8 mouse cellular contexts compared by ENCODE assay signal in the genomic region with DNA sequence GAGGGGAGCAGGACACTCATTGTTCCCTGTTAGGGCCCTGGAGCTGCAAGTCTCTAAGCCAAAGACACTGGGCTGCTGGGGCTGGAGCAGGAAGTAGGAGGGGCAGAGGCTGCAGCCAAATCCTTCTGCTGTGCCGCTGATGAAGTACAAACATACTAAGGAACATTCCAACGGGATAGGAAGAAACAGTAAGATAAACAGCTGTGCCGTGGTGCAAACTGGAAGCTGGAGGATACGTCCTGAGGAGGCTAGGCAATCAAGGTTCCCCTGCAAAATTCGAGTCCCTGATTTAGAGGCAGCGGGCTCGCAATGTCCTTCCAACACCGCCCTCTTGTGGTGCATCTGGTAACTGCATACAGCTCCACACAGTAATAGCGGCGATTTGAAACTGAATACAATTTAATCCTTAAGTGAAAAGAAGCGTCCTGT. TPM values are rescaled to one million over a fixed set of nuclear protein-coding genes. Genes with fewer than 3 reads are reported as not detected.
DNase-seq lines count a peak whose midpoint lies in the region; ATAC-seq and TF ChIP-seq lines count a peak whose summit lies in the region.

No protein-coding gene starts in this region.

- peak overlapping the region; percentile 22 for H3K4me3 ChIP-seq in forebrain, embryonic 12.5 days (replicated peaks)
- H3K4me3 ChIP-seq in heart, postnatal 0 days (ENCODE audit: low read depth, low read length), result peak overlapping the region; percentile 10; the same call in 1 of the 2 replicates
- no peak overlapping the region for H3K4me3 ChIP-seq in liver, embryonic 16.5 days (ENCODE audit: low read depth, low read length)
- peak overlapping the region; percentile 21 for H3K4me3 ChIP-seq in neural tube, embryonic 15.5 days (replicated peaks)

- H3K36me3 ChIP-seq in forebrain, embryonic 12.5 days (replicated peaks), result no peaks in the 10 kb centered on the region
- no peaks in the 10 kb centered on the region for H3K36me3 ChIP-seq in heart, postnatal 0 days (replicated peaks; ENCODE audit: control insufficient read depth, insufficient read depth, low read length)
- H3K36me3 ChIP-seq in liver, embryonic 16.5 days (ENCODE audit: control insufficient read depth, insufficient read depth), result no peaks in the 10 kb centered on the region
- H3K36me3 ChIP-seq in neural tube, embryonic 15.5 days, result no peaks in the 10 kb centered on the region

- no peak for TF ChIP-seq EP300 in heart, postnatal 0 days (IDR thresholded peaks at IDR 0.05; ENCODE audit: low read depth)

- H3K4me1 ChIP-seq in forebrain, embryonic 12.5 days, result peaks cover 5% of the 10 kb centered on the region; the same call in 1 of the 2 replicates
- no peaks in the 10 kb centered on the region for H3K4me1 ChIP-seq in heart, postnatal 0 days (ENCODE audit: control insufficient read depth, insufficient read depth)
- no peaks in the 10 kb centered on the region for H3K4me1 ChIP-seq in liver, embryonic 16.5 days (ENCODE audit: control insufficient read depth, low read depth, low read length)
- peaks cover 5% of the 10 kb centered on the region; the same call in 1 of the 2 replicates for H3K4me1 ChIP-seq in neural tube, embryonic 15.5 days

- H3K9ac ChIP-seq in forebrain, embryonic 12.5 days, result no peak overlapping the region
- H3K9ac ChIP-seq in heart, postnatal 0 days (replicated peaks; ENCODE audit: low read depth, low read length), result no peak overlapping the region
- H3K9ac ChIP-seq in liver, embryonic 16.5 days (ENCODE audit: low read depth, low read length), result no peak overlapping the region
- peak overlapping the region; percentile 42; the same call in 1 of the 2 replicates for H3K9ac ChIP-seq in neural tube, embryonic 15.5 days (replicated peaks)

- no peak overlapping the region for H3K27ac ChIP-seq in forebrain, embryonic 12.5 days
- H3K27ac ChIP-seq in heart, postnatal 0 days (ENCODE audit: low read depth), result peak overlapping the region; percentile 38; the same call in 1 of the 2 replicates
- H3K27ac ChIP-seq in liver, embryonic 16.5 days (ENCODE audit: low read length), result no peak overlapping the region
- no peak overlapping the region for H3K27ac ChIP-seq in neural tube, embryonic 15.5 days (replicated peaks)

- H3K27me3 ChIP-seq in forebrain, embryonic 12.5 days, result peaks cover 37% of the 10 kb centered on the region
- 0 out of 2 replicates have a peak, but pooled peaks cover 3% of the 10 kb centered on the region for H3K27me3 ChIP-seq in heart, postnatal 0 days (ENCODE audit: control insufficient read depth, insufficient read depth, low read length)
- no peaks in the 10 kb centered on the region for H3K27me3 ChIP-seq in liver, embryonic 16.5 days (ENCODE audit: control insufficient read depth, insufficient read depth, low read depth, low read length)
- peaks cover 13% of the 10 kb centered on the region for H3K27me3 ChIP-seq in neural tube, embryonic 15.5 days (replicated peaks)

- WGBS in forebrain, embryonic 12.5 days, result 0% methylated on average over 11 of the region's 11 CpGs
- WGBS in heart, postnatal 0 days, result 1% methylated on average over 11 of the region's 11 CpGs
- 2% methylated on average over 11 of the region's 11 CpGs for WGBS in liver, embryonic 16.5 days (ENCODE audit: insufficient replicate concordance)
- under 1% methylated on average over 11 of the region's 11 CpGs for WGBS in neural tube, embryonic 15.5 days

- TF ChIP-seq CTCF in heart, postnatal 0 days (IDR thresholded peaks at IDR 0.05; ENCODE audit: low read depth), result peak; percentile 97

- peak; percentile 64; the same call in 1 of the 2 replicates for ATAC-seq in forebrain, embryonic 12.5 days (ENCODE audit: low FRiP score)
- peak; percentile 81 for ATAC-seq in heart, postnatal 0 days (ENCODE audit: insufficient read depth, low read depth)
- no peak for ATAC-seq in liver, embryonic 16.5 days (ENCODE audit: low read depth)
- ATAC-seq in neural tube, embryonic 15.5 days (ENCODE audit: low FRiP score), result peak; percentile 61; the same call in 1 of the 2 replicates

- H3K9me3 ChIP-seq in forebrain, embryonic 12.5 days, result no peaks in the 10 kb centered on the region
- no peaks in the 10 kb centered on the region for H3K9me3 ChIP-seq in heart, postnatal 0 days (replicated peaks; ENCODE audit: control insufficient read depth, low read length)
- no peaks in the 10 kb centered on the region for H3K9me3 ChIP-seq in liver, embryonic 16.5 days (replicated peaks; ENCODE audit: control insufficient read depth, low read length)
- no peaks in the 10 kb centered on the region for H3K9me3 ChIP-seq in neural tube, embryonic 15.5 days (replicated peaks)

- peak; percentile 53 to 60 for DNase-seq in CD8-positive naive resting alpha-beta T cell, adult 2 months (ENCODE audit: low read depth in 2 of 2, low spot score in 2 of 2)
- peak; percentile 61 for DNase-seq in c-Kit-positive CD71-negative TER-119-negative erythroid progenitor cells, embryonic 14.5 days (ENCODE audit: low read depth)
- DNase-seq in heart, postnatal 0 days (ENCODE audit: low spot score), result peak; percentile 89
- DNase-seq in kidney, postnatal 36 days, result peak; percentile 77 to 94
- peak; percentile 96 for DNase-seq in testis, postnatal 10 days (ENCODE audit: low spot score)

- peak overlapping the region; percentile 45 for H3K4me2 ChIP-seq in forebrain, embryonic 12.5 days
- peak overlapping the region; percentile 45 for H3K4me2 ChIP-seq in heart, postnatal 0 days (ENCODE audit: low read depth, low read length)
- peak overlapping the region; percentile 36; the same call in 1 of the 2 replicates for H3K4me2 ChIP-seq in liver, embryonic 16.5 days (ENCODE audit: low read depth, low read length)
- H3K4me2 ChIP-seq in neural tube, embryonic 15.5 days, result peak overlapping the region; percentile 56

RNA-seq across cellular contexts. Expression of gene Eno4, which starts 39.3 kb away (rescaled TPM):
- polyA plus RNA-seq in forebrain, embryonic 12.5 days (2016; fragmentation: Nextera tagmentation; extraction: Ambion mirVana), result 0.79 and 1.6 TPM in 2 replicates
- total RNA-seq in heart, postnatal 0 days (2014; rRNA removed; ENCODE audit: low replicate concordance), result not detected in 2 replicates
- polyA plus RNA-seq in heart, postnatal 0 days (2015; fragmentation: Nextera tagmentation; extraction: Ambion mirVana), result 0.12 and 0.15 TPM in 2 replicates
- 0.05 TPM in 1 of 2 replicates, not detected in the other for polyA plus RNA-seq in liver, embryonic 16.5 days (2015; fragmentation: Nextera tagmentation; extraction: Ambion mirVana)
- polyA plus RNA-seq in neural tube, embryonic 15.5 days (2015; fragmentation: Nextera tagmentation; extraction: Ambion mirVana), result 1.3 and 1.8 TPM in 2 replicates

RNA-seq across cellular contexts. Expression of gene Hspa12a, which starts 39.5 kb away (rescaled TPM):
- polyA plus RNA-seq in forebrain, embryonic 12.5 days (2016; fragmentation: Nextera tagmentation; extraction: Ambion mirVana), result 17.0 and 18.1 TPM in 2 replicates
- 15.0 and 39.2 TPM in 2 replicates for total RNA-seq in heart, postnatal 0 days (2014; rRNA removed; ENCODE audit: low replicate concordance)
- polyA plus RNA-seq in heart, postnatal 0 days (2015; fragmentation: Nextera tagmentation; extraction: Ambion mirVana), result 11.5 and 13.2 TPM in 2 replicates
- 0.21 and 0.22 TPM in 2 replicates for polyA plus RNA-seq in liver, embryonic 16.5 days (2015; fragmentation: Nextera tagmentation; extraction: Ambion mirVana)
- polyA plus RNA-seq in neural tube, embryonic 15.5 days (2015; fragmentation: Nextera tagmentation; extraction: Ambion mirVana), result 67.8 and 72.7 TPM in 2 replicates

Comparison
In these comparisons a context has a peak if more than half of its experiments do, and no peak if none do; other contexts are left out.
1. RNA of gene Hspa12a, which starts 39.5 kb away (polyA plus RNA-seq): 67.8 to 72.7 TPM in neural tube, embryonic 15.5 days, 17.0 to 18.1 TPM in forebrain, embryonic 12.5 days and 11.5 to 13.2 TPM in heart, postnatal 0 days; 0.21 to 0.22 TPM in liver, embryonic 16.5 days; every median in the first group is over 10 times any median in the second.
2. Peak in every context shown above with its lines, with median percentiles within 50 percentile points of each other: DNase-seq and H3K4me2 ChIP-seq.